Mouse (Mus musculus): ENCODE measurements at regions not wholly inside any gene's neighbourhood (a gene's known extent, or its start where the extent isn't known, plus 50 kb on each side); places are given as distances from the start of the nearest gene placed in this dataset.
"Not testable (repeated sequence)": the region's sequence is repeated elsewhere in the genome, so short reads cannot be mapped to it uniquely, and the experiment has no call there.

- no peak for DNase-seq
These were observed 504.3 kb upstream of the Fam160b2 start for GRCm38 (mm10) chr14:71103955-71104354.

DNA sequence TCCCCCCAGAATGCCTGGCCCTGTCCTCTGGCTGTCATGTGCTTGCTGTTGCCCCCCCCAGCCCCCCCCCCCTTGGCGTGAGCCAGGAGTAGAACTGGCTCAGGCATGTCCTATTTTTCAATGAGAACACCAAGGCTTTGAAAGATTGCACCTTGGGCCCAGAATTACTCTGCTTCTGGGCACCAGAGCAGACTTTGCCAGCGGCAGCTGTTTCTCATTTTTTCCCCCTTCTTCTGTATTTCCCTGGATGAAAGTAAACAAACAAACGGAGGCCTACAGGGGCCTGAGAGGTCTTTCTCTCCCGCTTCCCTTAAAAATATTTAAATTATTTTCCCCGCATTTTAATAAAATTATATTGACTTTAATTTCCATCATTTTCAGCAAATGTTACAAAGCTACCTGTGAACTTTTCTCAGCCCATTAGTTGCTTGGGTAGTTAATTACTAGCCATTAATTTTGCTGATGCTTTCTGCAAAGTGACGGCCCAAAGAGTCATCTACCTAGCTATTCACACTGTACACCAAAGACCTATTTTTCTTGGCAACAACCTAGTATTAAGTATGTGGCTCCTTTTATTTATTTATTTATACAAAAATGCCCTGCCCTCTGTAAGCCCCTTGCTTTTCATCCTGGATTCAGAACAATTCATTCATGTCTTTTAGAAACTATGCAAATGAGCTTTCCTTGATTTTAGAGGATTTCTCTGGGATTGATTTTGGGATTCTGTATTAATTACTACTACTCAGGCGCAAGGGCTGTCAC lies 496.2 kb upstream of the Fam160b2 start:
- DNase-seq = no peak

GRCm38 (mm10) chr14:71092626-71093326 lies 493.1 kb upstream of the Fam160b2 start:
- DNase-seq = peak; percentile 81

DNA sequence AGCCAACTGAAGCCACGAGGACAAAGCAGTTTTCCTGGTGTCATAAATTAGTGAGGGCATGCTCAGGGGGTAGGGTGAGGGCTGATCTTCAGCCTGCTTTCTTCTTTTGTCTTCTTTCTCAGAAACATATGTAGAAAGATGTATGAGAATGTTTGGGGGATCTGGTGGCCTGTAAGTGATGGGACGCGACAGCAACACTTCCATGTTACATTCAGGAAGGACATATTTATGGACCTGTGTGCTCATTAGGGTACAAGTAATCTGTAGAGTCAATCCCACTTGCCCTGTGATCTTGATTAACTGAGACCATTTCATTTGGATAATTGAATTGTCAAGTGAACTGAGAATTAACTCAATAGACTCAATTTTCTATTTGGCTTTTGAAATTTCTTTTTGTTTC lies 486.1 kb upstream of the Fam160b2 start:
- no peak for DNase-seq

DNA sequence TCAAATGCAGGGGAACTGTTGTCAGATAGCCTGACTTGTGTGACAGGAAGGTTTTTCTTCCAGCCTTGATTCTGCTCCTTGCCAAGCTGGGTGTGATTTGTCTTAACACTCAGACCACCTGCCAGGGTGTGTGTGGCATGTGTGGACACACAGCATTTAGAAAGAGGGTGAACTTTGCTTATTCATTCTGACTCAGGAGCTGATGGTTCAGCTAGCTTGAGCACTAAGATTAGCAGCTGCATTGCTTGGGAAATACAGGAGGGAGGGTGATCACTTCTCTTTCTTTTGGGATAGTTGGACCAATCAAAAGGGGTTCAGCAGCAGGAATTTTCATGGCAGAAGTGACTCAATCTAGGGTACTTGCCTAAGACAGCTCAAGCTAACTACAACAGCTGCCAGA lies 482.7 kb upstream of the Fam160b2 start:
- DNase-seq = no peak

DNA sequence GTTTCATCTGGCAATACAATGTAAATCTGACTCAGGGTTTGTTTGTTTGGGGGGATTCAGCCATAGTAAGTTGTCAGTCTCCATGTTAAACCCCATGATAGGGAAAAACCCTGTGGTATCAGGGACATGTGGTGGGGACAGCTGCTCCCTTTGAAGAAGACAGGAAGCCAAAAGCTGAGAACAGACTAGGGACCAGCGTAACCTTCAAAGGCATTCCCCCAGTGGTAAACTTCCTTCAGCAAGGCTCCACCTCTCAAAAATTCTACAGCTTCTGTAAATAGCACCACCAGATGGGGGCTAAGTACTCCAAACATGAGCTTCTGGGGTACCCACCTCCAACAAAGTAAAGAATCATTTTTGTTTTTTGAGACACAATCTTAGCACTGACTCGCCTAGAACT lies 476.0 kb upstream of the Fam160b2 start:
- no peak for DNase-seq

DNA sequence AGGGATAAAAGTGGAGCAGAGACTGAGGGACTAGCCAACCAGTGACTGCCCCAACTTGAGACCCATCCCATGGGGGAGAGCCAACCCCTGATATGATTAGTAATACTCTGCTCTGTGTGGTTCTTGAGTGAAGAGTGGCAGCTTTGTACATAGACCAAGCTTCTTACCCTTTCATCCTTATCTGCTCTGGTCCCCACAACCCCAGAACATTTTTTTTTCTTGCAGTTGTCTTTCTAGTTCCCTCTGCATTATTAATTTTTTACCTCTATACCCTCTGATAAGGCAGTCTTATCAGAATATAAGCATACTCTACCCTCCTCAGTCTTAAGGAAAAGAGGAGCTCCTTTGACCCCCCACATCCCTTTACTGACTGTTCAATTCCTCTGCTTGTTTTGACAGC lies 474.4 kb upstream of the Fam160b2 start:
- no peak for DNase-seq

DNA sequence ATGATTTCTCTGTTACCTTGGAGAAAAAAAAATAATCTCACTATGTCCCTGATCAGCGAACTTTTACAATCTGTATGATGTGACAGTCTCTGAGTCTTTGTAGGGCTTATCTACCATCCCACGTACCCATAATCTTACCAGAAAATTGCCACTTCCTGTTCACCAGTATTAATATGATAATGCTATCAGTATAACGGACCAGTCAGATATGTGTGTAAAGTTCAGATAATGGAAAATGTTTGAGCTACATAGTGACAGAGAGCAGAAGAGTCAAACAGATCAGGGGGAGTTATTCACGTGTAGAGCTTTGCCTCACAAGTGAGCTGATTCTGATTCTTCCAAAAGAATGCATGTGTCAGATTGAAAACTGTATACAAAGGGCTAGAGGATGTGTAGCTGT lies 466.0 kb upstream of the Fam160b2 start:
- no peak for DNase-seq

DNA sequence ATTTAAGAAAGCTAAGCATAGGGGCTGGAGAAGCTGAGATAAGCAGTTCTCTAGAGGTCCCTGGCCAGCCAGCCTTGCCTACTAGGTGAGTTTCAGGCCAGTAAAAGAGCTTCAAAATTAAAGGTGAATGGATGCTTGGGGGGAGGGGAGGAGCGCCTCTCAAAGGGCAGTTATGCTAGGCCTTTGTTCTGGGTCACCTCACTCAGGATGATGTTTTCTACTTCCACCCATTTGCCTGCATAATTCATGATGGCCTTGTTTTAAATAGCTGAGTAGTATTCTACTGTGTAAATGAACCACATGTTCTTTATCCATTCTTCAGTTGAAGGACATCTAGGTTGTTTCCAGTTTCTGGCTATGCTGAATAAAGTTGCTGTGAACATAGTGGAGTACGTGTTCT lies 457.0 kb upstream of the Fam160b2 start:
- DNase-seq = no peak

- no peak for DNase-seq
These were observed 455.8 kb upstream of the Fam160b2 start for GRCm38 (mm10) chr14:71055480-71055879.

DNA sequence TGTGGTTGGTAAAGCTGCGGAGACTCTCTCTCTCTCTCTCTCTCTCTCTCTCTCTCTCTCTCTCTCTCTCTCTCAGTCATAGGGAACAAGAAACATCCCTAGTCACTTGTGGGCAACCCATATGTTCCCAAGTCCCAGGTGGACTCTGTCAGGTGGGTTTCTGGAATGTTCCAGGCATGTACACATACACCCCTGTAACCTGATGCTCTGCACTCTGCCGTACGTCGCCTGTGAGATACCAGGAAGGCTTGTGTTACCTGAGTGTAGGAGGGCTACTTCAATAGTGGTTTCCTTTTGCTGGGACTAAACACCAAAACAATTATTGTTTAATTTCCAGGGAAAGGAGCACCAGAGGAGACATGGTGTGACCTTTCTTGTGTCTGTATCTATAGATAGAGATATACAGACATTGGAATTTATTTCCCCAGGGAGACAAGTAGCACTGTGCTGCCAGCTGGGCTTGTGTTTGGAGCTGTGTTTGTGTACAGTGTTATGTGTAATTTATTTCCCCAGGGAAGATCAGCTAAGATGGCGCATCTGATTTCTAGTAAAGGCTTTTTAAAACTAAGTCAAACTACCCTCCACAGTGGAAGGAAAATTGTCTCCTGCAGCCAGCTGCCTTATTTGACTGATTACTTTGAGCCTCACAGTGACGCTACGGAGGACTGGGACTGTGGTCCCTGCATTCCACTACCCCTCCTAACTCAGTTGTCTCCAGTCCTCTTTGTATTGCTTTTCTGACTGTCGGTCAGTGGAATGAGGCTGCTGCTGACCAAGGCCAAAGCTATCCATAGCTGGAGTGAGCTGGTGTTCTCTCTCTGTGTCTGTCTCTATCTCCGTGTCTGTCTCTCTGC lies 454.4 kb upstream of the Fam160b2 start:
- DNase-seq = no peak

DNA sequence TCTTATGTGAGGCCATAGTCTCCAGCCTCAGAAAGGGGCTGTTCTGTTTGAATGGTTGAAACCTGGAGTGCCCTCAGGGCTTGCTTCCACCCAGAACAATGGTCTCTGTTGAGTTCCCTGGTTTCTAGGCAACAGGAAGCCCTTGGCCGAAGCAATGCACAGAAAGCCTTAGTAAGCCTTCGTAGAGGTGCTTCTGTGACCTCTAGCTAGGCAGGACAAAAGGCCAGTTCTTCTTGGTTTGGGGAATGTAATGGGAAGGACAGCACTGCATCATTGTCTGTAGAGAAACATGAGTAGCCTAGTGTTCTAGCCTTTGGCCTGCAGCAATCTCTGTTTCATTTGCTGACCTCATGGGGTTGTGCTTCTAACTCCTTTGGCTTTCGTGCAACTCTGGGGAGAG lies 447.5 kb upstream of the Fam160b2 start:
- DNase-seq = no peak

GRCm38 (mm10) chr14:71043879-71044770 lies 444.5 kb upstream of the Fam160b2 start:
- not testable (repeated sequence) for DNase-seq

DNA sequence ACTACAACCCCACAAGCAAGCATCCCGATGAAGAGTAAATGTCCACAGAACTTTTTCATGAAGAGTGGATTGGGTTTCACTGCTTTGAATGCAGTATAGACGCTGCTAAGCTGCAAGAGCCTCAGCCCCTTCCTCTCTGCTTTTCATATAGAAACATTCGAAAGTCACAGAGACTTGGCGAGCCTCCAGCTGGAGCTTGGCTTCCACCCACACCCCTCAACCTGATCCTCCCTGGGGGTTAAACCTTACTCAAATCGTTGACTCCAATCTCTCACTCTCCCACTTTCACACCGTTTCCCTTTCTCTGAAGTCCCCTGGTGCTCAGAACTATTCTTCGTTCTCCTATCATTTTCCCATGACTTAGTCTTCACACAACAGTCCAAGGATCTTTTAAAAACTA lies 437.0 kb upstream of the Fam160b2 start:
- DNase-seq = no peak

GRCm38 (mm10) chr14:71033586-71033985 lies 434.0 kb upstream of the Fam160b2 start:
- DNase-seq = no peak

DNA sequence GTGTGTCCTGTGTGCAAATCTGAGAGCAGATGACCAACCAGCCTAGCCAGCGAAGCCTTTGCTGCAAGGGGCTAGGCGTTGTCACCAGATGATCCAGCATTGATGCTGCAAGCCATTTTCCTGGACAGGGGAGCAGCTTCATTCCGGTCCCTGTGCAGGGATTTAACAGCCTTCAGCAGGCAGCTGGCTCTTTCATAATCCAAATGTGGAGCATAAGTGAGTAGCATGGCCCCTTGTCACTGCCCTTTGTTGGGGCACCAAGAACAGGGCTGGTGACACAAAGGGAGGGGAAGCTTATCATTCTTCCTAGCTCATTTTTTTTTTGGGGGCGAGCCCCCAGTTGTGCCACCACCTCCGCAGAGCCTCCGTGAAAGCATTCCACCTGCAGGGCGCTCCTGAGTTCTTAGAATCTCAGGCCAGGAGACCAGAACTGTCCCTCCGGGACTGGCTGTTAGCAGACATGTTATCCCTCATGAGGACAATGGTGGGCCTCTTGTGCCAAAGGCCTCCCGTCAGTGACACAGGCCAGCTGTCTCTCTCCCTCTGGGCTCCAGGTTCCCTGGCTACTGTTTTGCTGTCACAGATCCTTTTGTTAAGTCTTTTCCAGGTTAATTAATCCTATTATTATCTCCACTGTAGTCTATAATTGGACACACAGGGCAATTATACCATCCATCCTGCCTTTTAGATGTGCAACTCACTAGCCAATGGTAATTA lies 430.7 kb upstream of the Fam160b2 start:
- peak; percentile 38 for DNase-seq

All from lung, postnatal 10 days (tissue).